Mouse (Mus musculus) ES-Bruce4 (cell line): ENCODE measurements around the gene Efcab12. TPM values are rescaled to one million over a fixed set of nuclear protein-coding genes. Genes with fewer than 3 reads are reported as not detected.
"Not testable (repeated sequence)": the region's sequence is repeated elsewhere in the genome, so short reads cannot be mapped to it uniquely, and the experiment has no call there.

Source experiments
- H3K27ac ChIP-seq: 2 replicates; pipeline ENCODE4 v1.5.1; 2012; ENCODE audit warnings: low read length, inconsistent platforms; ENCODE audit not compliant: insufficient read depth
- H3K27me3 ChIP-seq: 2 replicates; pipeline ENCODE4 v1.6.1; 2012; ENCODE audit warnings: mild to moderate bottlenecking, low read length, inconsistent platforms; ENCODE audit not compliant: control insufficient read depth, poor library complexity, insufficient read depth, severe bottlenecking
- H3K36me3 ChIP-seq: 2 replicates; pipeline ENCODE4 v1.6.1; 2012; ENCODE audit warnings: inconsistent platforms, mild to moderate bottlenecking, low read length, moderate library complexity; ENCODE audit not compliant: control insufficient read depth, poor library complexity, insufficient read depth, severe bottlenecking
- H3K4me1 ChIP-seq: one replicate; pipeline ENCODE4 v1.8.1; 2011; ENCODE audit warnings: low read length; ENCODE audit not compliant: control insufficient read depth, insufficient read depth
- H3K4me3 ChIP-seq: 2 replicates; pipeline ENCODE4 v1.5.1; 2011; ENCODE audit warnings: low read depth, mild to moderate bottlenecking, low read length
- H3K9ac ChIP-seq: 2 replicates; pipeline ENCODE4 v1.6.1; 2012; ENCODE audit warnings: low read depth, mild to moderate bottlenecking, inconsistent platforms; ENCODE audit not compliant: poor library complexity, severe bottlenecking
- H3K9me3 ChIP-seq: replicated peaks from 2 replicates; pipeline ENCODE4 v1.6.1; 2012; ENCODE audit warnings: mild to moderate bottlenecking, low read length, inconsistent platforms; ENCODE audit not compliant: control insufficient read depth, poor library complexity, insufficient read depth, severe bottlenecking
- CTCF ChIP-seq: IDR thresholded peaks from one replicate; pipeline ENCODE4 v1.8.1; 2011; ENCODE audit warnings: low read depth, low read length
- EP300 ChIP-seq: IDR thresholded peaks from 2 replicates; pipeline ENCODE4 v1.6.1; 2011; ENCODE audit warnings: low read depth, low read length; ENCODE audit not compliant: insufficient read depth
- POLR2A ChIP-seq: IDR thresholded peaks from one replicate; pipeline ENCODE4 v1.8.1; 2011; ENCODE audit warnings: low read length; ENCODE audit not compliant: insufficient read depth
- polyA plus RNA-seq: library from polyadenylated mRNA; stranded (reverse); fragments of >200 nt; gene quantifications from 2 replicates; pipeline ENCODE4 v1.2.4, GENCODE M21; 2011; ENCODE audit warnings: low read depth; ENCODE audit not compliant: missing spikeins, insufficient read depth, insufficient read length

The Efcab12 gene
- polyA plus RNA-seq, 1 experiment, result 1.1 TPM

DNA sequence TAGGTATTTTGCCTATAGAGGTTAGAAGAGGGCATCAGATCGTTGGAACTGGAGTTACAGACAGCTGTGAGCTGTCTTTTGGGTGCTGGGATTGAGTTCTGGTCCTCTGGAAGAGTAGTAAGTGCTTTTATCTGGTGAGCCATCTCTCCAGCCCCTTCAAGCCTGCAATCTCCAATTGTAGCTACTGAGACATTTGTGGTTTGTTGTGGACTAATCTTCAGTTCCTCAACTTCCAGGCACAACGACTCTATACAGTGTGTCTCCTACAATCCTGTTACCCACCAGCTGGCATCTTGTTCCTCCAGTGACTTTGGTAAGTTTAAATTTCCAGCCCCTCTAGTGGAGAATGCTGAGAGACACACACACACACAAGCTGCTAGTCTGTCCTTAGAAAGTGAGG is 39.0 kb upstream of the Efcab12 start:
- H3K9me3 ChIP-seq, result no peaks in the 10 kb centered on the region
- no peak overlapping the region for H3K4me3 ChIP-seq
- no peak for TF ChIP-seq CTCF
- TF ChIP-seq POLR2A, result no peak
- TF ChIP-seq EP300, result no peak
- no peaks in the 10 kb centered on the region for H3K36me3 ChIP-seq
- no peaks in the 10 kb centered on the region for H3K4me1 ChIP-seq
- H3K9ac ChIP-seq, result no peak overlapping the region
- no peaks in the 10 kb centered on the region for H3K27me3 ChIP-seq
- H3K27ac ChIP-seq, result no peak overlapping the region

GRCm38 (mm10) chr6:115871318-115871717 is 33.1 kb upstream of the Efcab12 start:
- not testable (repeated sequence) for H3K4me1 ChIP-seq, H3K4me3 ChIP-seq, H3K9ac ChIP-seq, H3K27ac ChIP-seq, H3K36me3 ChIP-seq, H3K9me3 ChIP-seq, H3K27me3 ChIP-seq

- not testable (repeated sequence) for H3K4me3 ChIP-seq, H3K36me3 ChIP-seq, H3K9me3 ChIP-seq, H3K27ac ChIP-seq, H3K9ac ChIP-seq, H3K4me1 ChIP-seq, H3K27me3 ChIP-seq
Measured at GRCm38 (mm10) chr6:115867157-115867556, 28.9 kb upstream of the Efcab12 start.

DNA sequence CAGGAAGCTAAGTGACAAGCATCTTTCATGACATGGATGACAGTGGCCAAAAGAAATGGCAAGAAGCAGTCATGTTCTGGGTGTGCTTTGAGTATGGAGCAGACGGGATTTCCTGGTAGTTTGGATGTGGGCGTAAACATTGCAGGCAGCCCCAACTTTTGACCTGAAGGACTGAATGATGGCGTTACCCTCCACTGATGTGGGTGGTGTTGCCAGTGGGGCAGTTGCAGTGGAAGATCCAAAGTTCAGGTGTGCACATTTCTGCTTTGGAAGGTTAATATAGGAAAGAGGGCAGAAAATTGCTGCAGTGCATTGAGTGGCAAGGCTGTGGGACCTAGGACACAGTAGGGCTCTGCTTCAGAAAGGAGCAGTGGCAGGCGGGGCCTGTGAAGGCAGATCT is 27.0 kb upstream of the Efcab12 start:
- no peaks in the 10 kb centered on the region for H3K9me3 ChIP-seq
- no peak overlapping the region for H3K4me3 ChIP-seq
- no peaks in the 10 kb centered on the region for H3K36me3 ChIP-seq
- no peaks in the 10 kb centered on the region for H3K27me3 ChIP-seq
- no peak for TF ChIP-seq POLR2A
- TF ChIP-seq CTCF, result no peak
- no peak for TF ChIP-seq EP300
- no peak overlapping the region for H3K27ac ChIP-seq
- no peak overlapping the region for H3K9ac ChIP-seq
- no peaks in the 10 kb centered on the region for H3K4me1 ChIP-seq

- H3K9ac ChIP-seq, result no peak overlapping the region
- no peak for TF ChIP-seq POLR2A
- no peak for TF ChIP-seq EP300
- no peak for TF ChIP-seq CTCF
Measured at GRCm38 (mm10) chr6:115863340-115863841, 25.2 kb upstream of the Efcab12 start.

GRCm38 (mm10) chr6:115860027-115860556 is 21.9 kb upstream of the Efcab12 start:
- Histone ChIP-seq H3K27ac (no peak overlapping the region), H3K9ac (no peak overlapping the region), H3K4me3 (no peak overlapping the region), H3K27me3 (no peaks in the 10 kb centered on the region), H3K36me3 (no peaks in the 10 kb centered on the region), H3K4me1 (no peaks in the 10 kb centered on the region), H3K9me3 (no peaks in the 10 kb centered on the region)
- TF ChIP-seq CTCF (no peak), EP300 (no peak), POLR2A (no peak)

More at GRCm38 (mm10) chr6:115863340-115863841, 25.2 kb upstream of the Efcab12 start:
- Histone ChIP-seq H3K27me3 (no peaks in the 10 kb centered on the region), H3K9me3 (no peaks in the 10 kb centered on the region), H3K4me3 (no peak overlapping the region), H3K36me3 (no peaks in the 10 kb centered on the region), H3K4me1 (no peaks in the 10 kb centered on the region), H3K27ac (no peak overlapping the region)
